Mouse (Mus musculus): Measurements from ENCODE around the gene Rab12.

DNA sequence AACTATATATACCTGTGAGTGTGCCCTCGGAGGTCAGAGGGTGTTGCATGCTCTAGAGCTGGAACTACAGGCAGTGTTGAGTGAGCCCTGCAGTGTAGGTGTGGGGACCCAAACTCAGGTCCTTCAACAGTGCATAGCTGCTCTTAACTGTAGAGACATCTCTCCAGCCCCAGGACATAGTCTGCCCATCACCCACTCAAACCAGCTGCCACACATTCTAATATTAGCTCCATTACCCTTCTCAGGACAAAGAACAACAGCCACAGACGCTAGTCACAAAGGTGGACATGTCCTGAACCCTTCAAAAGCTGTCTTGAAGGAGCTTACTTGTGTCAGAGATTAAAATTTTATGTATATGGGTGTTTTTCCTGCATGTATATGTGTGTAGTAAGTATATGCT lies 15.3 kb downstream of the Rab12 start:
- TF ChIP-seq ZC3H11A (IDR thresholded peaks at IDR 0.05; ENCODE audit: borderline replicate concordance, low read depth, low read length) (no peak), MAFK (IDR thresholded peaks at IDR 0.05; ENCODE audit: insufficient read depth, low read depth, low read length) (no peak)
